Mouse (Mus musculus): ENCODE measurements around the gene Brd7.

DNA sequence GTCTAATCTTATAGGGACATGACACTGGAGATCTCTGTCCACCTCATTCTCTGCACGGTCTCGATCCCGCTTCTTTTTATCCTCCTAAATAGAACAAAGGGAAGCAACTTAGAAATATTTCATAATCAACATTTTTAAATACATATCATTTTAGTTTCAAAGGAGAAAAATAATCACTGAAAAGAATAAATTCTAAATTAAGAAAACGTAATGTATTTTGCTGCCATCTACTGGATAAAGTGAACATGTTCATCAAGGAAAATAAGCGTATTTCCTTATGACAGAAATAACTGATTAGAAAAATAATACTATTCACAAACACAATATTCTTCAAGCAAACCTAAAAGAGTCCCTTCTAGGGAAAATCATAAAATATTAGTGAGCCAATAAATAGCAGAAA is 4.0 kb downstream of the Brd7 start:
- TF ChIP-seq POLR2A (IDR thresholded peaks at IDR 0.05; ENCODE audit: borderline replicate concordance, extremely low read depth, low read depth, low read length) (no peak), CTCF (IDR thresholded peaks at IDR 0.05; ENCODE audit: insufficient read depth, low read length) (peak; percentile 36; the same call in 1 of the 2 replicates)
